8 mouse cellular contexts compared by ENCODE assay signal in the genomic region with DNA sequence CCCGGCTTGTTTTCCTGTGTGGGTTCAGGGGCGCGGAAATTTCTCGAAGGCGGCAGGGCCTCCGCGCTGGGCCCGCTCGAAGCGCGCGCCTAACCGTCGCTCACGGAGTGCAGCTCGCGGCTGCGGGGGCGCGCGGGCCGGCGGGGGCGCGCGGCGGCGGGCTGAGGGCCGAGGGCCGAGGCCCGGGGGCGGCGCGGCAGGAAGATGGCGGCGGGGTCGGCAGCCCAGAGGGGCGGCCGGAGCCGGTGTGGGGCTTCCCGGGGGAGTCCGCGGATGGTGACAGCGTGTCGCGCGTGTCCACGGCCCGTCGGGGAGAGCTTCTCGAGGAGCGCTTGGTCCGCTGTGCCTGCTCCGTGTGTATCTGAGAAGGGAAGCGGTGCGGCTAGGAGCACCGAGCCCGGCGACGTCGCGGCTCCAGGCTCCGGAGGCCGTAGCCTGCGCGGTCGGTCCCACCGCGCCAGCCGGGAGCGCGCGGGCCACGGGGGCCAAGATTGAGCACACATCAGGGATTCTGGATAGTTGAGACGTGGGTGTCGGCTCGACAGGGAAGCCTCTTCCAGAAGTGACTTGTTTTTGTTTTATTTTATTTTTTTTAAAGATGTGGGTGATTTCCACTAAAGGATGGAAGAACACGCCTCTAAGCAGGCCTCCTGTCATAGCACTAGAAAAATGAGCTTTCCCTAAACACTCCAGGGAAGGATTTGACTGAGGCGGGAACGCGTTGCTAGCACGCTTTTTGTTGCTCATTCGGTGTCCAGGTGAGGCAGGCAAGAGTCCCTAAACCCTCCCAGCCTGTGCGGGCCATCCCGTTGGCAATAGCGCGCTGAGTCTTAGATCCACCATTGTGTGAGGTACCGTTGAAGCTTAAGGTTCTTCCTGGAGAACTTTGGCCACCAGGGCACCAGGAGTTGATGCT. TPM values are rescaled to one million over a fixed set of nuclear protein-coding genes. Genes with fewer than 3 reads are reported as not detected.
DNase-seq lines count a peak whose midpoint lies in the region; ATAC-seq and TF ChIP-seq lines count a peak whose summit lies in the region.

No protein-coding gene starts in this region.

- peak overlapping the region; percentile 89 for H3K4me3 ChIP-seq in forebrain, embryonic 14.5 days (ENCODE audit: low read depth, low read length)
- peak overlapping the region; percentile 83 for H3K4me3 ChIP-seq in hindbrain, embryonic 11.5 days (ENCODE audit: low read depth, low read length)

- no peaks in the 10 kb centered on the region for H3K27me3 ChIP-seq in forebrain, embryonic 14.5 days (replicated peaks; ENCODE audit: control insufficient read depth, insufficient read depth, low read length)
- no peaks in the 10 kb centered on the region for H3K27me3 ChIP-seq in hindbrain, embryonic 11.5 days (ENCODE audit: control insufficient read depth, insufficient read depth, low read length)

- H3K9ac ChIP-seq in forebrain, embryonic 14.5 days (ENCODE audit: low read length): peak overlapping the region; percentile 92
- H3K9ac ChIP-seq in hindbrain, embryonic 11.5 days (ENCODE audit: low read depth, low read length): peak overlapping the region; percentile 88

- no peaks in the 10 kb centered on the region for H3K36me3 ChIP-seq in forebrain, embryonic 14.5 days (ENCODE audit: control insufficient read depth, insufficient read depth, low read length)
- H3K36me3 ChIP-seq in hindbrain, embryonic 11.5 days (ENCODE audit: control insufficient read depth, insufficient read depth, low read length): no peaks in the 10 kb centered on the region

- peak; percentile 52 for DNase-seq in ES-CJ7 (ENCODE audit: low read depth, low spot score)
- peak; percentile 91 for DNase-seq in brain, embryonic 14.5 days (ENCODE audit: low read depth)
- peak; percentile 86 for DNase-seq in forebrain, embryonic 14.5 days (ENCODE audit: low spot score)
- peak; percentile 77 for DNase-seq in hindbrain, embryonic 11.5 days (ENCODE audit: low spot score)
- peak; percentile 63 for DNase-seq in layer of hippocampus, postnatal 36 days
- peak; percentile 73 to 87 for DNase-seq in lung, postnatal 4 days
- DNase-seq in right cerebral cortex, postnatal 10 days (ENCODE audit: low spot score in 2 of 2): peak; percentile 83 to 84
- DNase-seq in urinary bladder, postnatal 14 days (ENCODE audit: low spot score): peak; percentile 60

- H3K27ac ChIP-seq in forebrain, embryonic 14.5 days (ENCODE audit: low read depth, low read length): peak overlapping the region; percentile 99
- peak overlapping the region; percentile 98 for H3K27ac ChIP-seq in hindbrain, embryonic 11.5 days (ENCODE audit: low read depth, low read length)

- peak; percentile 44; the same call in 1 of the 2 replicates for TF ChIP-seq POLR2A in brain, embryonic 14.5 days (IDR thresholded peaks at IDR 0.05; ENCODE audit: borderline replicate concordance, extremely low read depth, insufficient read depth, insufficient read length, poor library complexity, severe bottlenecking)

- peaks cover 30% of the 10 kb centered on the region for H3K4me1 ChIP-seq in forebrain, embryonic 14.5 days (ENCODE audit: control insufficient read depth, insufficient read depth, low read length)
- peaks cover 5% of the 10 kb centered on the region for H3K4me1 ChIP-seq in hindbrain, embryonic 11.5 days (replicated peaks; ENCODE audit: control insufficient read depth, insufficient read depth, low read length)

- peak overlapping the region; percentile 86 for H3K4me2 ChIP-seq in forebrain, embryonic 14.5 days (ENCODE audit: low read length)
- peak overlapping the region; percentile 73 for H3K4me2 ChIP-seq in hindbrain, embryonic 11.5 days (replicated peaks; ENCODE audit: low read depth, low read length)

- no peak for TF ChIP-seq CTCF in brain, embryonic 14.5 days (IDR thresholded peaks at IDR 0.05; ENCODE audit: borderline replicate concordance, extremely low read depth, insufficient read depth, insufficient read length)

- ATAC-seq in forebrain, embryonic 14.5 days: peak; percentile 60
- ATAC-seq in hindbrain, embryonic 11.5 days (ENCODE audit: low FRiP score): peak; percentile 58

- no peaks in the 10 kb centered on the region for H3K9me3 ChIP-seq in forebrain, embryonic 14.5 days (replicated peaks; ENCODE audit: control insufficient read depth, low read length)
- H3K9me3 ChIP-seq in hindbrain, embryonic 11.5 days (ENCODE audit: control insufficient read depth, low read length): no peaks in the 10 kb centered on the region

- WGBS in forebrain, embryonic 14.5 days: under 1% methylated on average over 70 of the region's 88 CpGs
- WGBS in hindbrain, embryonic 11.5 days: under 1% methylated on average over 61 of the region's 88 CpGs

RNA-seq across cellular contexts. Expression of a gene that starts 0.9 kb away (rescaled TPM):
- polyA plus RNA-seq in brain, embryonic 14.5 days (2012; rRNA removed): 32.2 and 36.8 TPM in 2 replicates
- polyA plus RNA-seq in forebrain, embryonic 14.5 days (2014; fragmentation: Nextera tagmentation; extraction: Ambion mirVana): 36.4 and 36.8 TPM in 2 replicates
- polyA plus RNA-seq in hindbrain, embryonic 11.5 days (2014; fragmentation: Nextera tagmentation; extraction: Ambion mirVana): 29.0 and 36.1 TPM in 2 replicates
- 10 to 100 TPM; 14.6 to 17.2 TPM for total RNA-seq in layer of hippocampus, postnatal 36 days (2021)

RNA-seq across cellular contexts. Expression of a gene that starts 45.5 kb away (rescaled TPM):
- 150 and 186 TPM in 2 replicates for polyA plus RNA-seq in brain, embryonic 14.5 days (2012; rRNA removed)
- 377 and 457 TPM in 2 replicates for polyA plus RNA-seq in forebrain, embryonic 14.5 days (2014; fragmentation: Nextera tagmentation; extraction: Ambion mirVana)
- 253 TPM in 2 replicates for polyA plus RNA-seq in hindbrain, embryonic 11.5 days (2014; fragmentation: Nextera tagmentation; extraction: Ambion mirVana)
- total RNA-seq in layer of hippocampus, postnatal 36 days (2021): 100 to 1,000 TPM; 267 to 275 TPM

RNA-seq across cellular contexts. Expression of a gene that starts 45.6 kb away (rescaled TPM):
- 40.9 and 50.4 TPM in 2 replicates for polyA plus RNA-seq in brain, embryonic 14.5 days (2012; rRNA removed)
- 31.3 and 34.3 TPM in 2 replicates for polyA plus RNA-seq in forebrain, embryonic 14.5 days (2014; fragmentation: Nextera tagmentation; extraction: Ambion mirVana)
- polyA plus RNA-seq in hindbrain, embryonic 11.5 days (2014; fragmentation: Nextera tagmentation; extraction: Ambion mirVana): 33.4 and 34.0 TPM in 2 replicates
- 10 to 100 TPM; 19.5 to 22.6 TPM for total RNA-seq in layer of hippocampus, postnatal 36 days (2021)

Comparison
In these comparisons a context has a peak if more than half of its experiments do, and no peak if none do; other contexts are left out.
1. Peak in every context shown above with its lines: DNase-seq, ATAC-seq, H3K4me3 ChIP-seq and H3K27ac ChIP-seq.